Mouse (Mus musculus) limb, embryonic 14.5 days (tissue): Measurements from ENCODE around the gene Zc3hav1. TPM values are rescaled to one million over a fixed set of nuclear protein-coding genes. Genes with fewer than 3 reads are reported as not detected.

Source experiments
- ATAC-seq: fragments of 200-750 bp; cut with Nextera tagmentation; 2 replicates; pipeline ENCODE4 v1.8.0; 2017; ENCODE audit warnings: low read depth, moderate number of reproducible peaks, moderate TSS enrichment; ENCODE audit not compliant: low FRiP score
- DNase-seq: peaks from one replicate; pipeline ENCODE4 v3.0.0-alpha.2; 2015; ENCODE audit warnings: low spot score
- H3K27ac ChIP-seq: fragments of 300-500 bp; sonication (generic); replicated peaks from 2 replicates; pipeline ENCODE4 v1.5.1; 2014; ENCODE audit warnings: low read depth, mild to moderate bottlenecking, low read length, moderate library complexity, mixed read lengths
- H3K27me3 ChIP-seq: fragments of 300-500 bp; sonication (generic); 2 replicates; pipeline ENCODE4 v1.6.1; 2014; ENCODE audit warnings: low read length, mixed read lengths; ENCODE audit not compliant: control insufficient read depth, insufficient read depth
- H3K36me3 ChIP-seq: fragments of 300-500 bp; sonication (generic); 2 replicates; pipeline ENCODE4 v1.6.1; 2014; ENCODE audit warnings: mild to moderate bottlenecking, low read length, moderate library complexity, mixed read lengths; ENCODE audit not compliant: control insufficient read depth, insufficient read depth
- H3K4me1 ChIP-seq: fragments of 300-500 bp; sonication (generic); 2 replicates; pipeline ENCODE4 v1.6.1; 2014; ENCODE audit warnings: antibody characterized with exemption, low read length, mixed read lengths; ENCODE audit not compliant: control insufficient read depth, insufficient read depth
- H3K4me2 ChIP-seq: fragments of 300-500 bp; sonication (generic); replicated peaks from 2 replicates; pipeline ENCODE4 v1.6.1; 2014; ENCODE audit warnings: low read depth, mild to moderate bottlenecking, low read length, moderate library complexity; ENCODE audit not compliant: severe bottlenecking
- H3K4me3 ChIP-seq: fragments of 300-500 bp; sonication (generic); replicated peaks from 2 replicates; pipeline ENCODE4 v1.5.1; 2014; ENCODE audit warnings: low read length
- H3K9ac ChIP-seq: fragments of 300-500 bp; sonication (generic); 2 replicates; pipeline ENCODE4 v1.6.1; 2014; ENCODE audit warnings: mild to moderate bottlenecking, low read depth, low read length, moderate library complexity; ENCODE audit not compliant: severe bottlenecking
- H3K9me3 ChIP-seq: fragments of 300-500 bp; sonication (generic); 2 replicates; pipeline ENCODE4 v1.6.1; 2016; ENCODE audit warnings: low read length; ENCODE audit not compliant: control insufficient read depth
- POLR2A ChIP-seq: fragments of 200-500 bp; IDR thresholded peaks from 2 replicates; pipeline ENCODE4 v1.8.0; 2012; ENCODE audit warnings: inconsistent platforms, mild to moderate bottlenecking, moderate library complexity, borderline replicate concordance; ENCODE audit not compliant: insufficient read depth, insufficient read length; ENCODE audit errors: extremely low read depth
- WGBS: fragments of 180-500 bp; shearing (Covaris S2); extraction: QIAGEN DNeasy Blood & Tissue Kit; methylation state at CpG from one replicate; pipeline ENCODE4 v1.1.7; 2014; 5-methylcytosine and 5-hydroxymethylcytosine counted together
- polyA plus RNA-seq, 2 experiments: library from polyadenylated mRNA; depleted of rRNA in 1 of 2; stranded (reverse) in 1 of 2; unstranded in 1 of 2; fragments of >200 nt; fragmentation: Nextera tagmentation in 1 of 2; extraction: Ambion mirVana in 1 of 2; gene quantifications; 2 replicates each; pipeline versions ENCODE4 v1.2.1 to v1.2.3; 2012 to 2014

The Zc3hav1 gene
- polyA plus RNA-seq, 2 experiments = 4.3 to 4.5 TPM

DNA sequence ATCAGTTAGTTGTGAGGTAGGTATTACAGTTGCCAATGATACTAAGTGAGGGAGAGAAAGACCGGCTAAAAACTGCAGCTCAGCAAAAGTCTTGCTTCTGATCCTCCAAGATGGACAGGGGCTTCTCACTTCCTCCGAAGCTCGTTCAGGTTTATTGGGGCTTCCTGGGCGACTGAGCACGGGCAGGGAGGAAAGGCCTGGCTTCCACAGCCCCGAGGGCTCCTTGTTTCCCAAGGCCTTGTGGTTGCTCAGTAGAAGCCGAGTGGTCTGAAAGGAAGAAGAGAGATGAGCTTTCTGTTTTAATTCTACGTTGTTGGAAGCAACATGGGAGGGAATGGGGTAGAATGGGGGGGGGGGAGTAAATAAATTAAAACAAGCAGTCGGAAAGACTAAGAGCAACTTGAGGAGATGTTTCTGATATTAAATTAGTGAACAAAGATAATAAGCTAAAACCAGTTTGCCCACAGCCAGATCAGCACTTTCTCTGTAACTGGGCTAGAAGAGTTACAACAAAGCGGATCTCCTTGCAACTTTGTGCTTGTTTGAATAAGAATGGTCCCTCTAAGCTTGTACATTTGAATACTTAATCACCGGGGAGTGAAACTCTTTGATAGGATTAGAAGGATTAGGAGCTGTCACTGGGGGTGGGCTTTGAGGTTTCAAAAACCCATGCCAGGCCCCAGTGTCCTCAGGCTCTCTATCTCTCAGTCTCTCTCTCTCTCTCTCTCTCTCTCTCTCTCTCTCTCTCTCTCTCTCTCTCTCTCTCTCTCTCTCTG is 61.3 kb downstream of the Zc3hav1 start:
- WGBS = 53% methylated on average over 11 of the region's 11 CpGs
- ATAC-seq (no peak), DNase-seq (no peak)
- Histone ChIP-seq H3K9me3 (no peaks in the 10 kb centered on the region), H3K27ac (no peak overlapping the region), H3K27me3 (no peaks in the 10 kb centered on the region), H3K4me1 (peaks cover 5% of the 10 kb centered on the region; the same call in 1 of the 2 replicates), H3K4me2 (no peak overlapping the region), H3K4me3 (no peak overlapping the region), H3K36me3 (peaks cover 81% of the 10 kb centered on the region), H3K9ac (no peak overlapping the region)
- no peak for TF ChIP-seq POLR2A

DNA sequence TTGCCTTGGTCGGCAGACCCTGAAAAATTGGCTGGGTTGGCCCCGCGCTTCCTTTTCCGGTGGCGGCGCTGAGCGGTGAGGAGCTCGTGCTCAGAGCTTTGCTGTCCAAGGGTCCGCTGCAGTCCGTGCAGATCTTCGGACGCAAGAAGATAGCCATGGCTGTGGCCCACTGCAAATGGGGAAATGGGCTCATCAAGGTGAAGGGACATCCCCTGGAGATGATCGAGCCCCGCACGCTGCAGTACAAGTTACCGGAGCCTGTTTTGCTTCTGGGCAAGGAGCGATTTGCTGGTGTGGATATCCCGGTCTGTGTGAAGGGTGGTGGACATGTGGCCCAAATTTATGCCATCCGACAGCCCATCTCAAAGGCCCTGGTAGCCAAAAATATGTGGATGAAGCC is 70.0 kb downstream of the Zc3hav1 start:
- Histone ChIP-seq H3K9ac (no peak overlapping the region), H3K36me3 (peaks cover 52% of the 10 kb centered on the region), H3K9me3 (peaks cover 9% of the 10 kb centered on the region; the same call in 1 of the 2 replicates), H3K4me1 (no peaks in the 10 kb centered on the region), H3K27me3 (no peaks in the 10 kb centered on the region), H3K27ac (no peak overlapping the region), H3K4me2 (no peak overlapping the region), H3K4me3 (no peak overlapping the region)
- over 99% methylated on average over 19 of the region's 19 CpGs for WGBS
- no peak for TF ChIP-seq POLR2A
- DNase-seq (no peak), ATAC-seq (no peak)

DNA sequence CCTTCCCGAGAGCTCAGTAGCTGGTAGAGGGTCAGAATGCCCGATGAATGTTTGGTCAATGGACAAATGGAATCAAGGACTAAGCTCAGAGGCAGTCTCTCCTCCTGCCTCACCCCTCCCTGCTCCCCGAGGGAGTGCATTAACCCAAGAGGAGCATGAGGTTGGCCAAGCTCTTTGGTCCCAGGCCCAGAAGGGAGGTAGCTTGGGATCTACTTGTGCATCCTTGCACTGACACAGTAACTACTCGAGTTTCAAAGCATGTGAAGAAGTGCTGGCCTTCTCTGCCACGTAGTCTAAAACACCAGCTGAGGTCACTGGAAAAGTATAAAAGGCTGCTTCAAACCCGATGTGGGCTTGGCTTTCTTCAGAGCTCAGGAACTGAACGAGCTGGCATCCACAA is 89.9 kb downstream of the Zc3hav1 start:
- H3K27me3 ChIP-seq = no peaks in the 10 kb centered on the region
- no peak overlapping the region for H3K4me2 ChIP-seq
- H3K4me3 ChIP-seq = no peak overlapping the region
- no peak for ATAC-seq
- H3K9ac ChIP-seq = no peak overlapping the region
- no peak for DNase-seq
- no peak overlapping the region for H3K27ac ChIP-seq
- H3K9me3 ChIP-seq = no peaks in the 10 kb centered on the region
- WGBS = 74% methylated on average over 7 of the region's 7 CpGs
- no peaks in the 10 kb centered on the region for H3K4me1 ChIP-seq
- H3K36me3 ChIP-seq = no peaks in the 10 kb centered on the region
- no peak for TF ChIP-seq POLR2A

DNA sequence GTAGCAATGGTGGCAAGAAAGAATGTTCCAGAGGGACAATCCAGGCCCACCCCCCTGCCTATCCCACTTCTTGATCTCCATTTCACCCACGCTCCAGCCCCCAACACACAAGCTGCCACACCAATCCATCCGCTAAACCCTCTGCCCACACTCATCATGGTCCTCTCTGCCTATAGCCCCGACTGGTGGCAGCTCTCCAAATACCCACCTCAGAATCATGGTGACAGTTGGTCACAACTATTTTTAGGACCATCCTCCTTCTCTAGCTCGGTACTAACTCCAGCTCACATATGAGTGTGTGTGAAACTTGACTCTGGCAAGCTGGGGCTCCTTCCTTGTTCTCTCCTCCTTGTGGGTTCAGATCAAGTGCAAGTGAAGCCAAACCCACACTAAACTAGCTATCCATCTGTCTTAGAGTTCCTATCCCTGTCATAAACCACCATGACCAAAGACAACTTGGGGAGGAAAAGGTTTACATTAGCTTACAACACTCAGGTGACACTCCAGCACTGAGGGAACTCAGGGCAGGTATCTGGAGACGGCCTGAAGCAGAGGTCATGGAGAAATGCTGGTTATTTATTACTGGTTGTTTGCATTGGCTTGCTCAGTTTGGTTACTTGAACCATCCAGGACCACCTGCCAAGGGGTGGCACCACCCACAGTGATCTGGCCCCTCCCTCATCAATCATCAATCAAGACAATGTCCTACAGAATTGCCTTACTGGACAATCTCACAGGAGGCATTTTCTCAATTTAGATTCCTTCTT is 90.8 kb downstream of the Zc3hav1 start:
- Histone ChIP-seq H3K9ac (no peak overlapping the region), H3K36me3 (no peaks in the 10 kb centered on the region), H3K4me2 (no peak overlapping the region), H3K4me1 (no peaks in the 10 kb centered on the region), H3K27me3 (no peaks in the 10 kb centered on the region), H3K27ac (no peak overlapping the region), H3K4me3 (no peak overlapping the region), H3K9me3 (no peaks in the 10 kb centered on the region)
- 70% methylated on average over 5 of the region's 5 CpGs for WGBS
- DNase-seq (no peak), ATAC-seq (no peak)
- no peak for TF ChIP-seq POLR2A

DNA sequence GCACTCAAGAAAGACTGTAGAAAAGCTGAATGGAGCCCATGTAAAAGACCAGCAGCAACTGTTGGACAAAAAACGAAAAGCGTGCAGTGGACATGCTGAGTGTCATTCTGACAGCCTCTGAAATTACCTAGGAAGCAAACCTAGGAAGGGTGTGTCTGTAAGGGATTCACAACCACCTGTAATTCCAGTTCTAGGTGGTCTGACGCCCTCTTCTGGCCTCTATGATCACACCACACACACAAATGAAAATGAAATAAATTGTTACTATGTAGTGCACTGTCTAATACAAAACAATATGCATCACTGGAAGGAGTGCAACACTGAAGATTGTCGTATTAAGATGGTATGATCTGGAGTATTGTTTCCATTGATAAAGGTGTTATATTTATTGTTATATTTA is 92.5 kb downstream of the Zc3hav1 start:
- Histone ChIP-seq H3K36me3 (no peaks in the 10 kb centered on the region), H3K4me3 (no peak overlapping the region), H3K4me2 (no peak overlapping the region), H3K27me3 (no peaks in the 10 kb centered on the region), H3K27ac (no peak overlapping the region), H3K9me3 (no peaks in the 10 kb centered on the region), H3K9ac (no peak overlapping the region), H3K4me1 (no peaks in the 10 kb centered on the region)
- ATAC-seq = no peak
- no peak for TF ChIP-seq POLR2A
- WGBS = 66% methylated on average over 4 of the region's 4 CpGs
- no peak for DNase-seq
